Mouse (Mus musculus): ENCODE measurements around the gene Fndc8.
"Not testable (repeated sequence)": the region's sequence is repeated elsewhere in the genome, so short reads cannot be mapped to it uniquely, and the experiment has no call there.

Fndc8 gene

GRCm38 (mm10) chr11:82910679-82911389 is 18.9 kb downstream of the Fndc8 start:
- DNase-seq (ENCODE audit: inconsistent ontology term) = no peak

GRCm38 (mm10) chr11:82914711-82915352 is 22.9 kb downstream of the Fndc8 start:
- DNase-seq (ENCODE audit: inconsistent ontology term) = peak; percentile 61

GRCm38 (mm10) chr11:82920768-82921167 is 28.8 kb downstream of the Fndc8 start:
- DNase-seq (ENCODE audit: inconsistent ontology term) = no peak

GRCm38 (mm10) chr11:82921691-82922090 is 29.8 kb downstream of the Fndc8 start:
- no peak for DNase-seq (ENCODE audit: inconsistent ontology term)

GRCm38 (mm10) chr11:82923910-82924309 is 32.0 kb downstream of the Fndc8 start:
- DNase-seq (ENCODE audit: inconsistent ontology term) = not testable (repeated sequence)

- no peak for DNase-seq (ENCODE audit: inconsistent ontology term)
Measured at GRCm38 (mm10) chr11:82928897-82929632, 37.1 kb downstream of the Fndc8 start.

GRCm38 (mm10) chr11:82929633-82929950 is 37.7 kb downstream of the Fndc8 start:
- DNase-seq (ENCODE audit: inconsistent ontology term) = no peak

- DNase-seq (ENCODE audit: inconsistent ontology term) = not testable (repeated sequence)
Measured at GRCm38 (mm10) chr11:82930391-82930955, 38.5 kb downstream of the Fndc8 start.

GRCm38 (mm10) chr11:82931161-82931560 is 39.2 kb downstream of the Fndc8 start:
- DNase-seq (ENCODE audit: inconsistent ontology term) = not testable (repeated sequence)

- not testable (repeated sequence) for DNase-seq (ENCODE audit: inconsistent ontology term)
Measured at GRCm38 (mm10) chr11:82931671-82932450, 39.9 kb downstream of the Fndc8 start.

GRCm38 (mm10) chr11:82933186-82933585 is 41.3 kb downstream of the Fndc8 start:
- no peak for DNase-seq (ENCODE audit: inconsistent ontology term)

- no peak for DNase-seq (ENCODE audit: inconsistent ontology term)
Measured at GRCm38 (mm10) chr11:82943336-82943735, 51.4 kb downstream of the Fndc8 start.

- DNase-seq (ENCODE audit: inconsistent ontology term) = no peak
Measured at GRCm38 (mm10) chr11:82945636-82946035, 53.7 kb downstream of the Fndc8 start.

GRCm38 (mm10) chr11:82947457-82947856 is 55.5 kb downstream of the Fndc8 start:
- no peak for DNase-seq (ENCODE audit: inconsistent ontology term)

- DNase-seq (ENCODE audit: inconsistent ontology term) = no peak
Measured at GRCm38 (mm10) chr11:82949036-82949435, 57.1 kb downstream of the Fndc8 start.
